Mouse (Mus musculus) bone marrow, adult 2 months (tissue): Measurements from ENCODE around the gene Pi4kb.

ENCODE experiments used
- CTCF ChIP-seq: fragments of 200-500 bp; IDR thresholded peaks from 2 replicates; pipeline ENCODE4 v1.5.1; 2011; ENCODE audit warnings: low read length, control low read depth; ENCODE audit not compliant: control insufficient read depth, insufficient read depth
- POLR2A ChIP-seq: fragments of 200-500 bp; IDR thresholded peaks from 2 replicates; pipeline ENCODE4 v1.6.1; 2011; ENCODE audit warnings: low read depth, mild to moderate bottlenecking, control low read depth, low read length, borderline replicate concordance; ENCODE audit not compliant: control insufficient read depth

- TF ChIP-seq CTCF (no peak), POLR2A (no peak)
These were observed 68.7 kb downstream of the Pi4kb start for GRCm38 (mm10) chr3:95043251-95043650.
